In genomic region chr15:101970536-101970935, GRCm38 (mm10) we compare ENCODE assay signal across 10 mouse cellular contexts. TPM values are rescaled to one million over a fixed set of nuclear protein-coding genes. Genes with fewer than 3 reads are reported as not detected.
DNase-seq lines count a peak whose midpoint lies in the region; ATAC-seq and TF ChIP-seq lines count a peak whose summit lies in the region.
"Had no signal": no experiment of that assay in that cellular context is flagged by ENCODE, and none has a peak within 500 bp of the region (broad histone marks: within the 10 kb centered on the region; RNA-seq: fewer than 3 reads in every experiment).

No protein-coding gene starts in this region.

- peaks cover 9% of the 10 kb centered on the region; the same call in 1 of the 2 replicates for H3K4me1 ChIP-seq in neural tube, embryonic 15.5 days
- H3K4me1 ChIP-seq in bone marrow macrophage, adult 2 months (ENCODE audit: control insufficient read depth, insufficient read depth, low read length): peaks cover 12% of the 10 kb centered on the region

- no peak overlapping the region for H3K27ac ChIP-seq in neural tube, embryonic 15.5 days (replicated peaks)
- no peak overlapping the region for H3K27ac ChIP-seq in bone marrow macrophage, adult 2 months (ENCODE audit: insufficient read depth, low read depth, low read length)

- H3K9ac ChIP-seq in neural tube, embryonic 15.5 days (replicated peaks): no peak overlapping the region

- no peak overlapping the region for H3K4me3 ChIP-seq in neural tube, embryonic 15.5 days (replicated peaks)
- H3K4me3 ChIP-seq in bone marrow macrophage, adult 2 months (ENCODE audit: insufficient read depth, low read length): no peak overlapping the region
- H3K4me3 ChIP-seq: megakaryocyte, embryonic 14.5 days had no signal

- ATAC-seq in neural tube, embryonic 15.5 days (ENCODE audit: low FRiP score): no peak

- H3K36me3 ChIP-seq in neural tube, embryonic 15.5 days: no peaks in the 10 kb centered on the region

- TF ChIP-seq POLR2A in bone marrow macrophage, adult 2 months (IDR thresholded peaks at IDR 0.05; ENCODE audit: borderline replicate concordance, low read depth, low read length): no peak

- 0 out of 2 replicates have a peak, but pooled peaks cover 3% of the 10 kb centered on the region for H3K27me3 ChIP-seq in neural tube, embryonic 15.5 days (replicated peaks)

- no peak overlapping the region for H3K4me2 ChIP-seq in neural tube, embryonic 15.5 days

- TF ChIP-seq CTCF in bone marrow macrophage, adult 2 months (IDR thresholded peaks at IDR 0.05; ENCODE audit: low read depth, low read length): peak; percentile 38

- no peaks in the 10 kb centered on the region for H3K9me3 ChIP-seq in neural tube, embryonic 15.5 days (replicated peaks)
- H3K9me3 ChIP-seq: megakaryocyte, embryonic 14.5 days had no signal

- WGBS in neural tube, embryonic 15.5 days: 5% methylated on average over 3 of the region's 6 CpGs

- DNase-seq in gastrocnemius, postnatal 10 days: peak; percentile 58
- no peak for DNase-seq in gastrocnemius, adult 18-20 months (ENCODE audit: low spot score)
- peak; percentile 71 for DNase-seq in neural tube, embryonic 10.5 days (ENCODE audit: extremely low spot score, low spot score)
- peak; percentile 85 for DNase-seq in kidney, postnatal 4 days
- peak; percentile 84 for DNase-seq in testis, postnatal 10 days (ENCODE audit: low spot score)
- no peak for DNase-seq in natural killer cell, adult 2 months (ENCODE audit: low spot score in 2 of 2)

RNA-seq across cellular contexts. Expression of gene Krt78, which starts 16.4 kb away (rescaled TPM):
- total RNA-seq in gastrocnemius, postnatal 10 days (2021): not detected
- not detected for total RNA-seq in gastrocnemius, adult 18-20 months (2021)
- 0.05 TPM in 2 replicates for polyA plus RNA-seq in neural tube, embryonic 15.5 days (2015; fragmentation: Nextera tagmentation; extraction: Ambion mirVana)
- polyA plus RNA-seq in bone marrow macrophage, adult 2 months (2012; ENCODE audit: insufficient read depth, insufficient read length, missing spikeins): not detected in 2 replicates
- polyA plus RNA-seq: heart, embryonic 16.5 days had no signal

RNA-seq across cellular contexts. Expression of gene Krt79, which starts 30.4 kb away (rescaled TPM):
- total RNA-seq in gastrocnemius, postnatal 10 days (2021): not detected
- total RNA-seq in gastrocnemius, adult 18-20 months (2021): under 1 TPM in 1 of 2 experiments, not detected in 1; 0.28 TPM
- polyA plus RNA-seq in neural tube, embryonic 15.5 days (2015; fragmentation: Nextera tagmentation; extraction: Ambion mirVana): 0.23 and 0.27 TPM in 2 replicates
- not detected in 2 replicates for polyA plus RNA-seq in bone marrow macrophage, adult 2 months (2012; ENCODE audit: insufficient read depth, insufficient read length, missing spikeins)

RNA-seq across cellular contexts. Expression of gene Krt8, which starts 33.7 kb away (rescaled TPM):
- total RNA-seq in gastrocnemius, postnatal 10 days (2021): 1 to 10 TPM; 1.4 to 1.7 TPM
- under 1 TPM; 0.16 to 0.21 TPM for total RNA-seq in gastrocnemius, adult 18-20 months (2021)
- polyA plus RNA-seq in neural tube, embryonic 15.5 days (2015; fragmentation: Nextera tagmentation; extraction: Ambion mirVana): 2.2 and 297 TPM in 2 replicates
- not detected in 2 replicates for polyA plus RNA-seq in bone marrow macrophage, adult 2 months (2012; ENCODE audit: insufficient read depth, insufficient read length, missing spikeins)

RNA-seq across cellular contexts. Expression of gene Krt4, which starts 46.0 kb away (rescaled TPM):
- under 1 TPM in 1 of 2 experiments, not detected in 1; 0.21 TPM for total RNA-seq in gastrocnemius, postnatal 10 days (2021)
- not detected for total RNA-seq in gastrocnemius, adult 18-20 months (2021)
- polyA plus RNA-seq in neural tube, embryonic 15.5 days (2015; fragmentation: Nextera tagmentation; extraction: Ambion mirVana): 2.8 and 3.4 TPM in 2 replicates
- polyA plus RNA-seq in bone marrow macrophage, adult 2 months (2012; ENCODE audit: insufficient read depth, insufficient read length, missing spikeins): not detected in 2 replicates

RNA-seq across cellular contexts. Expression of gene Krt18, which starts 57.4 kb away (rescaled TPM):
- total RNA-seq in gastrocnemius, postnatal 10 days (2021): 1 to 10 TPM; 1.5 to 2.5 TPM
- total RNA-seq in gastrocnemius, adult 18-20 months (2021): 1 to 10 TPM in 1 of 2 experiments, under 1 TPM in 1; 0.48 to 1.1 TPM
- 1.9 and 300 TPM in 2 replicates for polyA plus RNA-seq in neural tube, embryonic 15.5 days (2015; fragmentation: Nextera tagmentation; extraction: Ambion mirVana)
- polyA plus RNA-seq in bone marrow macrophage, adult 2 months (2012; ENCODE audit: insufficient read depth, insufficient read length, missing spikeins): not detected in 2 replicates

Comparison
In these comparisons a context has a peak if more than half of its experiments do, and no peak if none do; other contexts are left out.
1. DNase-seq: peak in gastrocnemius, postnatal 10 days (single experiment), neural tube, embryonic 10.5 days (single experiment), kidney, postnatal 4 days (2 of 2) and testis, postnatal 10 days (single experiment); none in gastrocnemius, adult 18-20 months (single experiment) and natural killer cell, adult 2 months (0 of 2).